Mouse (Mus musculus) thymus, postnatal 36 days (tissue): ENCODE measurements around the gene Ascl1.

Source experiments
- DNase-seq, 2 experiments: peaks; one replicate each; pipeline ENCODE4 v3.0.0; 2022; ENCODE audit warnings: mixed read lengths in 2 of 2

Ascl1 gene

GRCm38 (mm10) chr10:87485721-87486620 lies 7.5 kb downstream of the Ascl1 start:
- DNase-seq, result no peak

GRCm38 (mm10) chr10:87484831-87485720 lies 8.4 kb downstream of the Ascl1 start:
- DNase-seq, result no peak

GRCm38 (mm10) chr10:87477895-87478294 lies 15.6 kb downstream of the Ascl1 start:
- no peak for DNase-seq

GRCm38 (mm10) chr10:87474971-87475370 lies 18.5 kb downstream of the Ascl1 start:
- DNase-seq, result no peak

GRCm38 (mm10) chr10:87473475-87474131 lies 19.9 kb downstream of the Ascl1 start:
- DNase-seq, result no peak

GRCm38 (mm10) chr10:87450777-87451176 lies 42.7 kb downstream of the Ascl1 start:
- no peak for DNase-seq

GRCm38 (mm10) chr10:87449368-87449767 lies 44.1 kb downstream of the Ascl1 start:
- DNase-seq, result no peak

GRCm38 (mm10) chr10:87448257-87448656 lies 45.2 kb downstream of the Ascl1 start:
- no peak for DNase-seq

GRCm38 (mm10) chr10:87447754-87448095 lies 45.7 kb downstream of the Ascl1 start:
- DNase-seq, result no peak

- no peak for DNase-seq
These were observed 46.4 kb downstream of the Ascl1 start for GRCm38 (mm10) chr10:87446829-87447753.

- DNase-seq, result no peak
These were observed 47.2 kb downstream of the Ascl1 start for GRCm38 (mm10) chr10:87446139-87446828.
